Mouse (Mus musculus) ES-E14 (cell line): ENCODE results near the gene Mecp2.

Source experiments
- CHD2 ChIP-seq: IDR thresholded peaks from 2 replicates; pipeline ENCODE4 v1.6.1; 2014; ENCODE audit warnings: mild to moderate bottlenecking, low read depth, low read length, inconsistent platforms
- HCFC1 ChIP-seq: IDR thresholded peaks from 2 replicates; pipeline ENCODE4 v1.6.1; 2012; ENCODE audit warnings: low read length, inconsistent platforms, borderline replicate concordance; ENCODE audit not compliant: insufficient read depth
- MAFK ChIP-seq: IDR thresholded peaks from 2 replicates; pipeline ENCODE4 v1.6.1; 2014; ENCODE audit warnings: mild to moderate bottlenecking, low read depth, low read length, inconsistent platforms; ENCODE audit not compliant: insufficient read depth
- ZC3H11A ChIP-seq: IDR thresholded peaks from 2 replicates; pipeline ENCODE4 v1.6.1; 2012; ENCODE audit warnings: low read depth, mild to moderate bottlenecking, inconsistent platforms, low read length, borderline replicate concordance
- ZNF384 ChIP-seq: IDR thresholded peaks from 2 replicates; pipeline ENCODE4 v1.6.1; 2012; ENCODE audit warnings: low read depth, low read length, inconsistent platforms

GRCm38 (mm10) chrX:74045107-74045506 is 90.1 kb downstream of the Mecp2 start:
- no peak for TF ChIP-seq MAFK
- TF ChIP-seq HCFC1 = no peak
- TF ChIP-seq ZNF384 = no peak
- no peak for TF ChIP-seq ZC3H11A
- TF ChIP-seq CHD2 = no peak
